Mouse (Mus musculus) heart, postnatal 0 days (tissue): Measurements from ENCODE around the gene Col5a1. TPM values are rescaled to one million over a fixed set of nuclear protein-coding genes. Genes with fewer than 3 reads are reported as not detected.

Source experiments
- ATAC-seq: fragments of 200-750 bp; cut with Nextera tagmentation; 2 replicates; pipeline ENCODE4 v1.8.0; 2017; ENCODE audit warnings: low read depth, moderate number of reproducible peaks, moderate library complexity; ENCODE audit not compliant: insufficient read depth
- DNase-seq: peaks from one replicate; pipeline ENCODE4 v3.0.0-alpha.2; 2016; ENCODE audit warnings: low spot score
- H3K27ac ChIP-seq: fragments of 300-500 bp; sonication (generic); 2 replicates; pipeline ENCODE4 v1.5.1; 2014; ENCODE audit warnings: low read depth, mild to moderate bottlenecking
- H3K27me3 ChIP-seq: fragments of 300-500 bp; sonication (generic); 2 replicates; pipeline ENCODE4 v1.6.1; 2014; ENCODE audit warnings: low read length, mixed read lengths; ENCODE audit not compliant: control insufficient read depth, insufficient read depth
- H3K36me3 ChIP-seq: fragments of 300-500 bp; sonication (generic); replicated peaks from 2 replicates; pipeline ENCODE4 v1.6.1; 2014; ENCODE audit warnings: low read length, mixed read lengths; ENCODE audit not compliant: control insufficient read depth, insufficient read depth
- H3K4me1 ChIP-seq: fragments of 300-500 bp; sonication (generic); 2 replicates; pipeline ENCODE4 v1.6.1; 2014; ENCODE audit warnings: antibody characterized with exemption; ENCODE audit not compliant: control insufficient read depth, insufficient read depth
- H3K4me2 ChIP-seq: fragments of 300-500 bp; sonication (generic); 2 replicates; pipeline ENCODE4 v1.6.1; 2014; ENCODE audit warnings: low read depth, mild to moderate bottlenecking, low read length, moderate library complexity
- H3K4me3 ChIP-seq: fragments of 300-500 bp; sonication (generic); 2 replicates; pipeline ENCODE4 v1.5.1; 2014; ENCODE audit warnings: low read depth, low read length
- H3K9ac ChIP-seq: fragments of 300-500 bp; sonication (generic); replicated peaks from 2 replicates; pipeline ENCODE4 v1.6.1; 2014; ENCODE audit warnings: low read depth, low read length, mixed read lengths
- H3K9me3 ChIP-seq: fragments of 300-500 bp; sonication (generic); replicated peaks from 2 replicates; pipeline ENCODE4 v1.6.1; 2016; ENCODE audit warnings: low read length; ENCODE audit not compliant: control insufficient read depth
- CTCF ChIP-seq: IDR thresholded peaks from 2 replicates; pipeline ENCODE4 v1.5.1; 2016; ENCODE audit warnings: antibody characterized with exemption, control low read depth, low read depth
- EP300 ChIP-seq: IDR thresholded peaks from 2 replicates; pipeline ENCODE4 v1.6.1; 2016; ENCODE audit warnings: antibody characterized with exemption, low read depth
- WGBS: fragments of 180-500 bp; shearing (Covaris S2); extraction: QIAGEN DNeasy Blood & Tissue Kit; methylation state at CpG from one replicate; pipeline ENCODE4 v1.1.7; 2014; 5-methylcytosine and 5-hydroxymethylcytosine counted together
- polyA plus RNA-seq: library from polyadenylated mRNA; unstranded; fragments of >200 nt; fragmentation: Nextera tagmentation; extraction: Ambion mirVana; gene quantifications from 2 replicates; pipeline ENCODE4 v1.2.1, GENCODE M21; 2015
- total RNA-seq: library from RNA; depleted of rRNA; stranded (reverse); fragments of >200 nt; gene quantifications from 2 replicates; pipeline ENCODE4 v1.2.3, GENCODE M21; 2014; ENCODE audit warnings: low replicate concordance; rRNA removed

The Col5a1 gene
- total and polyA plus RNA-seq, 2 experiments from 2014 or later = 41.9 to 129 TPM

GRCm38 (mm10) chr2:28075616-28076187, 189.5 kb downstream of the Col5a1 start:
- ATAC-seq (no peak), DNase-seq (no peak)
- H3K9ac ChIP-seq = no peak overlapping the region
- no peaks in the 10 kb centered on the region for H3K36me3 ChIP-seq
- H3K4me1 ChIP-seq = no peaks in the 10 kb centered on the region
- no peaks in the 10 kb centered on the region for H3K27me3 ChIP-seq
- H3K9me3 ChIP-seq = no peaks in the 10 kb centered on the region
- TF ChIP-seq EP300 (no peak), CTCF (no peak)
- no peak overlapping the region for H3K4me3 ChIP-seq
- WGBS = 68% methylated on average over 7 of the region's 7 CpGs
- no peak overlapping the region for H3K27ac ChIP-seq
- H3K4me2 ChIP-seq = no peak overlapping the region

DNA sequence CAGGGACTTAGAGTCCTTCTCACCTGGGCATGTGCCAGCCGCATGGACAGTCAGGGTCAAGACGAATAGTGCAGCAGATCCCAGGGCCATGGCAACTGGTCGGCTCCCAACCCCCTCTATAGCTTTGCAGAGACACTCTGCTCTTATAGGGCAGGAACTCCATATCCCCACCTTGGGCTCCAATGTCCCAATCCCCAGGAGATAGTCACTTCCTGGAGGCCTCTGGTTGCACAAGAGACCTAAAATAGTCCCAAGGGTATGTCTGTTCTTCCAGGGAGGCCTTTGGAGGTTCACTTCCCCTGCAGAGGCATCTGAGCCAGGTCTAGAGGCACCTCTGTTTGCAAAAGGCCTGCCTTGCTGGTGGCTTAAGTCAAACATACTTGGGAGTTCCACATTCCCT, 198.5 kb downstream of the Col5a1 start, which contains the start of gene Fcnb:
Gene Fcnb (minus strand): TSS at position 118 of the 400 bp plus-strand sequence.
- Histone ChIP-seq H3K36me3 (no peaks in the 10 kb centered on the region), H3K4me1 (no peaks in the 10 kb centered on the region), H3K27me3 (no peaks in the 10 kb centered on the region), H3K4me2 (no peak within 1 kb of the TSS), H3K9ac (no peak within 1 kb of the TSS), H3K4me3 (no peak within 1 kb of the TSS), H3K9me3 (no peaks in the 10 kb centered on the region), H3K27ac (no peak within 1 kb of the TSS)
- DNase-seq = no peak
- 77% methylated on average over 3 of the region's 3 CpGs for WGBS
- no peak for ATAC-seq
- TF ChIP-seq CTCF (no peak), EP300 (no peak)

GRCm38 (mm10) chr2:28086112-28086511, 199.9 kb downstream of the Col5a1 start:
- no peaks in the 10 kb centered on the region for H3K36me3 ChIP-seq
- WGBS = 78% methylated on average over 10 of the region's 10 CpGs
- no peaks in the 10 kb centered on the region for H3K9me3 ChIP-seq
- no peaks in the 10 kb centered on the region for H3K27me3 ChIP-seq
- H3K9ac ChIP-seq = no peak overlapping the region
- ATAC-seq = no peak
- no peak overlapping the region for H3K27ac ChIP-seq
- TF ChIP-seq CTCF (no peak), EP300 (no peak)
- H3K4me3 ChIP-seq = no peak overlapping the region
- no peak overlapping the region for H3K4me2 ChIP-seq
- H3K4me1 ChIP-seq = no peaks in the 10 kb centered on the region
- DNase-seq = no peak

- Histone ChIP-seq H3K36me3 (no peaks in the 10 kb centered on the region), H3K9me3 (no peaks in the 10 kb centered on the region), H3K27ac (no peak overlapping the region), H3K4me1 (no peaks in the 10 kb centered on the region), H3K27me3 (no peaks in the 10 kb centered on the region), H3K4me2 (no peak overlapping the region), H3K4me3 (no peak overlapping the region), H3K9ac (no peak overlapping the region)
- DNase-seq (no peak), ATAC-seq (no peak)
- 57% methylated on average over 5 of the region's 5 CpGs for WGBS
- no peak for TF ChIP-seq EP300
- TF ChIP-seq CTCF = no peak
Observed at GRCm38 (mm10) chr2:28089095-28089494, 202.9 kb downstream of the Col5a1 start.

Other genes with a start within 250 kb of the Col5a1 start
- gene Rxra, start 210.0 kb upstream of the Col5a1 start, total RNA-seq = 56.9 and 81.7 TPM in 2 replicates
- 4.9 and 5.5 TPM in 2 replicates for gene Rxra, start 210.0 kb upstream of the Col5a1 start, polyA plus RNA-seq
- not detected in 2 replicates for gene Fcnb, start 198.5 kb downstream of the Col5a1 start, total RNA-seq
- gene Fcnb, start 198.5 kb downstream of the Col5a1 start, polyA plus RNA-seq = not detected in 2 replicates